Mouse (Mus musculus): Measurements from ENCODE around the gene Mybph.
A peak's percentile ranks its signal among the peaks of the same experiment; 100 is the strongest.

Gene Mybph

DNA sequence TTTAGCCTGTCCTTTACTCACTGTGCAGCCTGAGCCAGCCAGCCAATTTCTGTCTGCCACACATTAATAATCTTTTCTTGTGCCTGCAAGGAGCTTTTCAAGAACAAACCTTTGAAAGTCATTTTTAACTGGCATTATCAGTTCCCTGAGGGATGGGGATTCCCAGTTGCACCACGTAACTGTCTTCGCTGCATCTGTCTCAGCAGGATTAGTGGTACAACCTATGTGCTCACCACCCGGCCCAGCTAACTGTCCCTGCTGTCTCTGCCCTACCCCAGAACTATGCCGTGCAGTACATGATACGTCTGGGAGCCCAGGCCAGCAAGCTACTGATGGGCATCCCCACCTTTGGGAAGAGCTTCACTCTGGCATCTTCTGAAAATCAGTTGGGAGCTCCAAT, 5.0 kb upstream of the Mybph start:
- DNase-seq (ENCODE audit: low spot score in 2 of 2): no peak

DNA sequence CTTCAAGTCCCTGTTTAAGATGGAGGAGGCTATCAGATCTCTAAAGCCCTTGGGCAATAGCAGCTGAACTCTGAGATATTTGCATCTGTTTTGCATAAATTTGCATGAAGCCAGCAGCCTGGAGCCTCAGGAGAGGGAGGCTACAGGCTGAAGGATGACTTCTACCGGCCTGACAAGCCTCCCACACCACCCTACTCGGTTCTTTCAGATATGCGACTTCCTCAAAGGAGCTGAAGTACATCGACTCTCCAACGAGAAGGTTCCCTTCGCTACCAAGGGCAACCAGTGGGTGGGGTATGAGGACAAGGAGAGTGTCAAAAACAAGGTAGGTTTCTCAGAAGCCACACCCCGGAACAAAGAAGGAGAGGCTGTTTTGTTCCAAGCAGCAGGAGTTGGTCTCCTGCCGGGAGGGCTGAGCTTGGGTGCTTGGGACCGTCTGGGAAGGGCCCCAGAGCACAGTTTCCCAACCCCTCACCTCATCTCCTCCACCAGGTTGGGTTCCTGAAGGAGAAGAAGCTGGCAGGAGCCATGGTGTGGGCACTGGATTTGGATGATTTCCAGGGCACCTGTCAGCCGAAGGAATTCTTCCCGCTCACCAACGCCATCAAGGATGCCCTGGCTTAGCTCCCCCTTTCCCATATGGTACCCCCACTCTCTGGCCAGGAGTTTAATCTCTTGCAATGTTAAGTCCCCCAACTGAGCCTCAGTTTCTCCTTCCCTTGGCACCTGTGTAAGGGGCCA, 4.1 kb upstream of the Mybph start:
- DNase-seq (ENCODE audit: low spot score in 2 of 2): no peak

DNA sequence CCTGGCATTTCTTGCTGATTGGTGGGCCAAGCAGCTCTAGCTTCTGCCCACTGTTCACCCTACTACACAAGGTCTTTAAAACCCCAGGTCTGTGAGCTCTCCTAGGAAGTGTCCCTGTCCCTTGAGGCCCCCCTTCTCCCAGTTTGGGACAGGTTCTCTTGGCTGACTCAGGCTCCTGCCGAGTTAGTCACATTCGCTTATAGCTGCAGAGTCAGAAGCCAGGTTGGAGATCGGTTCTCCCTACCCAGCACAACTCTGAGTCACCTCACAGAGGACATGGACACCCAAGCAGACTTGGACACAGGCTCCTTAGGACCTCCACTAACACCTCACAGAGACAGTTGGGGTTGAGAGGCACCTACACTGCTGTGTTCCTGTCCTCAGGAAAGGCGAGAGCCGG, 2.1 kb upstream of the Mybph start:
- no peak for DNase-seq (ENCODE audit: low spot score in 2 of 2)

DNA sequence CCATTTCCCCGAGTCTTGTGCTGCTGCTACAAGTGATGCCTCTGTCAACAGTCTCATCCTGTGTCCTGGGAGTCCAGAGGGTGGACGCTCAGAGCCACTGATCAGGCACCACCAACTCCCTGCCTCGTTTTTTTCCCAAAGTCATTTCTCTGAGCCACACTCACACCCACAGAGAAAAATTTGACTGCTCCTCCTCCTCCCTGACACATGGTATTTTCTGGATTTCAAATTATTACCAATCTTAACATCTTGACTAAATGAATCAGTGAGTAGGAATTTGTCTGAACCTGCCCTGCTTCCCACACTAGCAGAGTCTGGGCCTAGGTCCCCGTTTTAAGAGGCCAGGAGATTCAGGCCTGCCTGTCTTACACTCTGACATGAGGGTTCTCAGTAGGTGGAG, 1.2 kb upstream of the Mybph start:
- no peak for DNase-seq (ENCODE audit: low spot score in 2 of 2)

DNA sequence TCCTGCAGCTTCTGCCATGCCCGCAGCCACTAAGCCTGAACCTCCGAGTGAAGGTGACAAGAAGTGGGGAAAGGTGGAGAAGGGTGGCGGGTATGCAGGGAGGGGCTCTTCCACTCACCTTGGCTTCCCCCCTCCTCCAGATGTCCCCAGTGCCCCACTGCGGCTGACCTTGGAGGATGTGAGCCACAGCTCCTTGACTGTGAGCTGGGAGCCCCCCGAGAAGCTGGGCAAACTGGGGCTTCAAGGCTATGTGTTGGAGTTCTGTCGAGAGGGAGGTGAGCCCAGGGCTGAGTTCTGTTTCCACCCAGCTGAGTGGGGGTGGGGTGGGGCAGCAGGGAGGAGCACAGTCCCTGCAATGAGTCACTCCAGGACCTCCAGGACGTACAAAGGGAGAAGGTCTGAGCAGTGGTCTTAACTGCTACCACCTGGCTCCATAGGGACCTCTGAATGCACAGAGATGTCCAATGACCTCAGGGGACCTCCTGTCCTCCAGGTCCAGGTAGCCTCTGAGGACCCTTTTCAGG, 488 bp downstream of the Mybph start:
- DNase-seq (ENCODE audit: low spot score in 2 of 2): no peak

DNA sequence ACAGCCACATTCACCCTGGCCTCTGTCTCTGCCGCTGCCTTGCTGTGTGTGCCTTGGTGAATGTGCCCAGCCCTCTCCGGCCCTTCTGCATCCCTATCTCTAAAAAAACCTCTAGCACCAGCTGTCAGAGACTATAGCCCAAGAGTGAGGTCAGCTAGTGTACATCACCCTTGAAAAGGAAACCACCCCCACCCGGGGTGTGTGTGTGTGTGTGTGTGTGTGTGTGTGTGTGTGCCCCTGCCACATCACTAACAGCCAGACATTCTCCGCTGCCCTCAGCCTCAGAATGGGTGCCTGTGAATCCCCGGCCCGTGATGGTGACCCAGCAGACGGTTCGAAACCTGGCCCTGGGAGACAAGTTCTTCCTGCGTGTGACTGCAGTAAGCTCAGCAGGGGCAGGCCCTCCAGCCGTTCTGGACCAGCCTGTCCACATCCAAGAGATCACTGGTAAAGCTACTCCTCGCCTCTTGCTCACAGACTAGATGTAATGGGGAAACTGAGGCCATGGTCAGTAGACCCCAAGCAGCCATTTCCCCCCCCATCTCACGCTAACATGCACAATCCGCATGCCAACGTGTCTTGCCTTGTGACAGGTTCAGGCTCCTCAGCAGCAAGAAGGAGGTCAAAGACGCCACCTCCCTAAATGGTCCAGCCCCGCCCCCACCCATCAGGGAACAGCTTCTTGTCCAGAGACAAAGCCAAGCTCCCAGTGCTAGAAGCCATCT, 1.2 kb downstream of the Mybph start:
- DNase-seq (ENCODE audit: low spot score in 2 of 2): no peak

DNA sequence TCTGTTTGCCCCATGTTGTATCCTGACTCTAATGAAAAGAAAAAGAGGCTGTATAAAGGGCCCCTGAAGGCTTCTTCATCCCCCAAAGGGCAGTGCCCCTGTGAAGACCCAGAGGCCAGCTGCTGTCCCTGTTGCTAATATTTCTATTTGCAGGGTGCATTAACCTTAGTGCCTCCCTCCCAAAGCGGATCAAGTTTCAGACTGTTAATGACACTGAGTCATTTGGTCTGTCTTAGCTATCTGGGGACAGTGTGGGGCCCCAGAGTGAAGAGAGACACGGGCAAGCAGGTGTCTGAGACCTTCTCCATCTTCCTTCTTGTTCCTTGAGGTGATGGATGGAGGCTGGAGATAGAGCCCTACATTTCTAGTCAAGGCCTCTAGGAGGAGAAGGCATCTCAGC, 1.9 kb downstream of the Mybph start:
- DNase-seq (ENCODE audit: low spot score in 2 of 2): no peak

DNA sequence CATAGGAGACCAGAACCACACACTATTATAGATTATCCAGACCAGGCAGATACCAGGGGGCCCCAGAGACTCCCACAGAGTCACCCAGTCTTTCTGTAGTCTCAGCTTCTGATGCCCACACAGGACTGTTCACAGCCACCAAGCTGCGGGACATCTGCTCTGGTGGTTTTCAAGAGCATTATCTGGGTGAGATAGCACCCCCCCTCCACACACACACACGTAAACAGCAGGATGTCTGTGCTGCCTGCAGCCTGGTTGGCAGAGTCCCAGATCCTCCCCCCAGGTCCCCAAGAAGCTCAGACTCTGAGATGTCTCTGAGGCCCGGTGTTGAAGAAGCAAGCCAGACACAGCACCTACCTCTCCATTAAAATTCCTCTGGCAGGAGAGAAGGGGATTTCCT, 2.3 kb downstream of the Mybph start:
- peak in 1 of 2 experiments; percentile 59 for DNase-seq (ENCODE audit: low spot score in 2 of 2)

DNA sequence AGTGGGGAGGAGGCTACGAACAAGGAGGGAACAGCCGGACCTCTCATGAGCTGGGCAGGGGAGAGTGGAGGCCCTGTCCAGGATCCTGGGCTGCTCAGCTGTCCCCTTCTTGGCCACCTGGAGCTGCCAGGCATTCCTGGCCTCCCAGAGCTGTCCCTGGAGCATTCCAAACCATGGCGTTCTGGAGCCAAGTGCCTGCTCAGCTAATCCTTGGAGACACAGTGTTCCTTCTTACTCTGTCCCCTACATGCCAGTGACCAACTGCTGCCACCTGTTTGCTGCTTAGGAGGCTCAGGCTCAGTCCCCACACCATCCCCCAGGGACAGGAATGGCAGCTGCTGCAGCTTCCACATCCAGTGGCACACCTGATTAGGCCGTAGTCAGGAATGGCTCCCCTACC, 2.7 kb downstream of the Mybph start:
- DNase-seq (ENCODE audit: low spot score in 2 of 2): no peak

DNA sequence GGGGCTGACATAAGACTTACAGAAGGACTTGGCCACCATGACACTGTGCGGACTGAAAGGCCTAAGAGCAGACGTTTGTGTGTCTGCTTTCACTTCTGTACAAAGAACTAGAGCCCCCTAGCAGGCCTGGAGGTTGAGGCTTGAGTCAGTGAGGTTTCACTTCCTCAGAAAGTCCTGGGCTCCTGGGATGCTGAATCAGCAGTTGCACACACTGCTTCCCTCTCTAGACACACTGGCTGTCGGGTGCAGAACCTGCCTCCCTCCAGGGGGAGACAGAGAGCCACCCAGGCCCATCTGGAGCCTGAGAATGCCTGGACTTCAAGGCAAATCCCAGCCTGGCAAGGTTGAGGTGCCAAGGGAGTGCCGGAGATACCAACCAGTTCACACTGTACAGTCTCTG, 3.1 kb downstream of the Mybph start:
- DNase-seq (ENCODE audit: low spot score in 2 of 2): peak; percentile 71 to 74

DNA sequence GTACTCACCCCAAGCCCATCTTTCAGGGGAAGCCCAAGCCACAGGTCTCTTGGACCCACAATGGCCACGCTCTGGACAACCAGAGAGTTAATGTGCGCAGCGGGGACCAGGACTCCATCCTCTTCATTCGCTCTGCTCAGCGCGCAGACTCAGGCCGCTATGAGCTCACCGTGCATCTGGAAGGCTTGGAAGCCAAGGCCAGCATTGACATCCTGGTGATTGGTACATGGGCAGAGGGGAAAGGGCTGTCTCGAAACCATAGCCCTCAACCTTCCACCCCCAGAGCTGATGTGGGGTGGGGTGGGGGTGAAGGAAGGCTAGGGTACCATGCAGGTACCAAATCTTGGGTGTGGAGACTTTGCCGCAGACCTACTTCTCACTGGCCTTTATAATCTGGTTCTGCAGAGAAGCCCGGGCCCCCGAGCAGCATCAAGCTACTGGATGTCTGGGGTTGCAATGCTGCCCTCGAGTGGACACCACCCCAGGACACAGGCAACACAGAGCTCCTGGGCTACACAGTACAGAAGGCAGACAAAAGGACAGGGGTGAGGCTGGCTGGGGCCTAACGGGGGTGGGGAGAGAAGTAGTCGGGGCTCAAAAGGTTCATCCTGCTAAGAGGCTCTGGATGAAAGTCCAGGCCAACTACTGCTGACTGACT, 4.2 kb downstream of the Mybph start:
- DNase-seq (ENCODE audit: low spot score in 2 of 2): no peak

DNA sequence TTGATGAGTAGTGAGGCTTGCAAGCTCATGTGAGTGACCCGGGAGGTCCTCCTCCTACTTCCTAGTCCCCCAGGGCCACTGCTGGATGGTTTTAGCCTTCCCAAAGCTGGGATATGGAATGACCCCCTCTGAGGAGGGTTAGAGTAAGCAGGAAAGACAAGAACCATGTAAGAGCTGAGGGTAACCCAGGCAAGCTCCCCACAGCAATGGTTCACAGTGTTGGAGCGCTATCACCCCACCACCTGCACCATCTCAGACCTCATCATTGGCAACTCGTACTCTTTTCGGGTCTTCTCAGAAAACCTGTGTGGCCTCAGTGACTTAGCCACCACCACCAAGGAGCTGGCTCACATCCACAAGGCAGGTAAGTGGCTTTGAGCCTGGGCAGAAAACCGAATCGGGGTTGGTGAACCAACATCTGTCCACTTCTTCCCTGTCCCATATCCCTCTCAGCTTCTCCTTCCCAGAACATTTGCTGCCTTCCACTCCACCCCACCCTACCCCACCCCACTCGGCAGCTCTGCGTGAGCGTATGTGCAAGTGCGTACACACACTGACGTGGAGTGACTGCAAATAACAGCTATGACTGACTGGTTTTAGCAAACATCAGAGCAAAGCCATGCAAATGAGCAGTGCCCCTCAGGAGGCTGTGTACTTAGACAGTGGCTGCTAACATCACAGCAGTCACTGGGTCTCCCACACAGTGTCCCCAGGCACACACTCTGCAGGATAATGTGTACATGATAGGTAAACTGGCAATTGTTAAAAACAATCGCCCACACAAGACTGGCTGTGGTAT, 5.1 kb downstream of the Mybph start:
- DNase-seq (ENCODE audit: low spot score in 2 of 2): peak in 1 of 2 experiments; percentile 62

DNA sequence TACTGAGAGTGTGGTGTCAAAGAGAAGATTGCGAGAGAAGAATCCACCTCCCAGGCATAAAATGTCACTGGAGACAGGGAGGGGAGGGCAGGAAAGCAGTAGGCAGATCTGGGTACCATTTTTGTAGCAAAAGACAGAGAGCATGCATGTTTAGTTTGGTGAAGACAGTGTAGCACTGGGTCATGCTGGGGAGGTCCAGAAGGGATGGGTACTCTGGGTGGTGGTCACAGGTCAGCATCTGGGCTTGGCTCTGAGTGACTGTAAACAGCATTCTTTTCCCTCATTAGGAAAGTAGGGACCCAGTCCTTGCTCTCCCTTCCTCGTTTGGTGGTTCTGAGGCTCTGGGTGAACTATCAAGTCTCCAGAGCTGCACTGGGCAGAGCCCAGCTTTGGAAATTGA, 7.2 kb downstream of the Mybph start:
- no peak for DNase-seq (ENCODE audit: low spot score in 2 of 2)

DNA sequence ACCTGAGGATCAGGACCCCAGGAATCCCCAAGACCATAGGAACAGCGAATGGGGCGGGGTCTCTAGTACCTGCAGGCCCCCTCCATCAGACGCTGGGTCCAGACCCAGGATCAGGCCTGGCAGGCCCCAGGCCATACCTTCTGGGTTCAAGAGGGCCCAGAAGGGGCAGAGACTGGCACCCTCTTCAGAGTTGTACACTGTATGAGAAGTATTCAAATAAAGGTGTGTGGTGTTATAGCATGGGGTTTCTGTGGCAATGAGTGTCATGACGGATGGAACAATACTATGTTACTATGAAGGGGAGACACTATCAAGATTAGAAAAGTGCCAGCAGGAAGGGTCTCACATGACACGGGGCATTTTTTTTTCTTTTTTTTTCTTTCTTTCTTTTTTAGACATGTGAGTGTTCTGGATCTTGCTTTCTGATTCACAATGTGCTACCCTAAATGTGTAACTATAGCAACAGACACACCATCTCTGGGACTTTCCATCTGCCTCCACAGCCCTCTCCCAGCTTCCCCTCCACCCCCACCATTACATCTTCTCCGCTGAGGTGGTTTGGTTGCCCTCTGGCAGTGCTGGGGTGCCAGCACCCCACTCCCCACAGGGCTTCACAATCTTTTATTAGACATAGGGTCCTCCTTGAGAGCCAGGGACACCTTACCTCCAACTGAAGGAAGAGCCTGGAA, 7.9 kb downstream of the Mybph start:
- DNase-seq (ENCODE audit: low spot score in 2 of 2): no peak

DNA sequence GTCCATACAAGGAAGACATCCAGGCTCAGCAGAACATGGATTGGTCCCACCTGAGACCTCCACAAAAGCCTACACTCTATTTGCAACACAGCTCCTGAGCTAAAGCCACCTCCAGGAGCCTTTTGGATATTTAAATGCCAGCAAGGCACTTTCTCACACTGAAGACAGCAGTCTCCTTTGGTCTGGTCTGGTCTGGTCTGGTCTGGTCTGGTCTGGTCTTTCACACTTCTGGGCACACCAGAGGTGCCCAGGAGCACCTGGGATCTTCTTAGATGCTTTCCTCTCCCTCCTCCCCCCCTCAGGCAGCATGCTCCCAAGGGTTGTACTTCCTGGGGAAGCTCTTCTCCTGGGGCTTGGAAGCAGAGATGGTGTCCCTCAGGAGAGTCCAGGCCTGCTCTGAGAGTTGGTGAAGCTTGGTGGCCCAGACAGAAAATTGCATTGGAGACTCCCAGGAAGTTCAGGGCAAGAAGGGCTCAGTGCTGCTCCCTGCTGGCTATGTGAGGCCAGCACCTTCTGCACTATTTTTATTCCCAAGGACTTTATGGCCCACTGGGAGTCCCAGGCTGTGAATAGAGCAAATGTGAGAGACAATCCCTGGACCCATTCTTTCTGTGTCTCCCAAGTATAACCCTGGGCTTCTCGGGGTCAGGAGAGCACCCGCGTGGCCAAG, 8.6 kb downstream of the Mybph start:
- no peak for DNase-seq (ENCODE audit: low spot score in 2 of 2)

DNA sequence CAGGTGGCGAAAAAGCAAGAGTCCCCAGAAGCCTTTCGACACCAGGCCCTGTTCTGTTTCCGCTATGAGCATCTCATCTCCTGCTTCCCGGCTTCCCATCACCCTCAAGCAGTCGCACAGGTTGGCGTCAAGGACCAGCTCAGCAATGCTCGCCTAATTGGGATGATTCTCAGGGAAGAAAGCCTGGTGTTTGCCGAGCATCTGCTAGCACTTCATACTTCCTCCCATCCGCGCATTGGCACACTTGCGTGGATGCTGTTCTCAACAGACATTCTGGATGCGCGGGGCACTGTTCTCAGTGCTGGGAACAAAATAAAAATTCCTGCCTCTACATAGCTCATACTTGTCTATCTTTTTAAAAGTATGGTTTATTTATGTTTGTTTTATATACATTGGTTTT, 11.0 kb downstream of the Mybph start:
- DNase-seq (ENCODE audit: low spot score in 2 of 2): peak; percentile 64 to 77

DNA sequence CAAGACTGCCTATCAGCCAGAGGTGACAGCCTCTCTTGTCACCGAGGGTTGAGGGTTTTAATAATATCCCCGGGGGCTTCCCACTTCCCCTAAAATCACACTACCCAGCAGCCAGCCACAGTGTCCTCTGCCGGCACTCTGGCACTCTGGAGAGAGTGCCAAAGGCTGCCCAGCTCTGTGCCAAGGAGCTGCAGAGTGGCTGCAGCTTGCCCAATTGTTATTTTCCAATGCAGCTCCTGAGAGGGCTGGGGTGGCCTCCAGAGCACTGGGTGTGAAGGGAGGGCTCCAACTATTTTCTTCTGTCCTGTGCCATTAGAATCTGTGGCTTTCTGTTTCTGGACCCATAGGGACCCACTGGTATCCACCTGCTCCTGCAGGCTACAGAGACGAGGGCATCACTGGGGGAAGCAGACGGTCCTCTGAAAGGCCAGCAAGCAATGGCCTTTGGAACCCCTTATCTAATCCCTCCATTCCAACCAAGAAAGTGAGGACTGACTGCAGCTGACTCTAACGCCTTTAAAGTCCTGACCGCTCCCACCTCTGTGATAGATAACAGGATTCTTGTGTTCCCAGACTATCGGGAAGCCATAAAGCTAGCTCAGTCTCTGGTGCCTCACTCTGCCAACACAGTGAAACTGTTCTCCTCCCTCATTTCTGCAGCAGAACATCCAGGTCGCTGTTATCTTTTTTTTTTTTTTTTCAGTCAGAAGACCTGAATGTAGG, 12.2 kb downstream of the Mybph start:
- DNase-seq (ENCODE audit: low spot score in 2 of 2): no peak

DNA sequence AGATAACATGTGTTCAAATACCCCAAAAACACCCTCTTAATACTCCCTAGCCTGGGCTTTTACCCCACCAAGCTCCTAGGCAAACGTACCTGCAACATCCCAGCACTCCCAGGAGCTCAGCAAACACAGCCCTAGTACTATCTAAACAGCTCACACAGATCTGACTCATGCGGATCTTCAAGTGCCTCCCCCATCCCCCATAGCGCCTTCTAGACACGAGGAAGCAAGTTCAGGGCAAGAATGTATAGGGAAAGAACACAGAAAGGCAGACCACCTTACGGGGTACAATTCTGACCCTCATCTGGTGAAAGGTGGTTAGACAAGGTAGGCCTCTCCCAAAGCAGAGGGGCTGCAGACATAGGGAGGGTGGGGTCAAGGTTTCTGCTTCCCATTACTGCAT, 12.8 kb downstream of the Mybph start:
- no peak for DNase-seq (ENCODE audit: low spot score in 2 of 2)

DNA sequence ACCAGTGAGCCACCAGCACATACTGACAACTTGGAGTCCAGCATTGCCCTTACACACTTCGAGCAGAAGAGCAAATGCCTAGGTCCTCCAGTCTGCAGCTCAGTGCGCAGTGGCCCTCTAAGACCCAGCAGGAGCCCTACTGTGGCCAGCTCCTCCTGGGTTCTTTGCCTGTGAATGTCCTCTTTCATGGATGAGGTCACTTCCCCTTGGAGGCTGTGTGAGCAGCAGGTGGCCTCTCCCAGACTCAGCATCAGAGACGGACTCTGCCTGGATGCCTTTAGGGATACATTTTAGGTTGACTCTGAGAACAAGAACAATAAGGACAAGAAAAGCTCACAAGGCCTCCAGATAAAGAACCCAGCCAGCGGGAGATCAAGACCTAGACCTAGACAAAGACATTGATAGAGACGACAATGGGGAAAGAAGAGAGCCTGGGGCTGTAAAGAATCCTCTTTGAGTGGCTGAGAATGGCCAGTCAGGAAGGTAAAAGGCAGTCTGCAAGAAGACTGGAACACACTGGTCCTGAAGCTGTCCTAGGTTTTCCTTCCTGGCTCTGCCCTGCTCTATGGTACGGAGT, 17.0 kb downstream of the Mybph start:
- DNase-seq (ENCODE audit: low spot score in 2 of 2): no peak

DNA sequence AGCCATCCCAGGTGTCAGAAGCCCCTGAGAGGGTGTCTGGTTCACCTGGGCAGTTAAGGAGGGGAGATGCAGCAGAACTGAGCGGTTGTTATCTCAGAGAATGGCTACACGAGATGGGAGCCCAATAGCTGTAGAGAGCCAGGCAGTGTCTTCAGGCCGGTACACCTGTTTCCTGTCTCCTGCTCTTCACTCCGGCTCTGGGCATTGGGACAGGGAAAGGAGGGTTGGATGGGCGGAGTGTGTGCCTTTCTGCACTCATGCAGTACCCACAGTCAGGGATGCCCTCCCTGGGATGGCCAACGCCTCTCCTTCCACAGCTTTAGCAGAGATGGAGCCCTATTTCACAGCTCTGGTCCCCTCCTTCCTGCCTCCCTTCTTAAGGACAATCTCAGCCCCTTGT, 17.8 kb downstream of the Mybph start:
- DNase-seq (ENCODE audit: low spot score in 2 of 2): no peak
